Mouse (Mus musculus): Measurements from ENCODE around the gene Serpinb9b. TPM values are rescaled to one million over a fixed set of nuclear protein-coding genes. Genes with fewer than 3 reads are reported as not detected.

Gene Serpinb9b
- total RNA-seq, 2 experiments from 2014 or later, result 0.10 to 0.43 TPM

DNA sequence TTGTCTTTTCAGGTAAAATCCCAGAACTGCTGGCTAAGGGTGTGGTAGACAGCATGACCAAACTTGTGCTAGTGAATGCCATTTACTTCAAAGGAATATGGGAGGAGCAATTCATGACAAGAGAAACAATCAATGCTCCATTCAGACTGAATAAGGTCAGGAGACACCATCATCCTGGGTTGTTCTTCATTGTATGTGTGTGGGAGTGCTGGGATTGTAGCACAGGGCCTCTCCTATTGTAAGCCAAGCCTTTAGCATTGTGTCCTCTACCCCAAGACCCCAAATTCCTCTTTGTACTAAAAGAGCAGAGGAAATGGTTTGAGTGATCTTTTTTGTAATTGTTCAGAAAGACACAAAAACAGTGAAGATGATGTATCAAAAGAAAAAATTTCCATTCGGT is 64.1 kb downstream of the Serpinb9b start:
- no peak for DNase-seq

More for the DNA sequence above, 64.1 kb downstream of the Serpinb9b start:
- intact Hi-C loops (cut with DNase I), result no loop called here

Other genes with a start within 250 kb of the Serpinb9b start
- 100 to 1,000 TPM; 109 to 127 TPM for gene Mylk4, start 243.5 kb upstream of the Serpinb9b start, total RNA-seq (2021)
- 10 to 100 TPM; 27.4 to 28.8 TPM for gene Wrnip1, start 225.4 kb upstream of the Serpinb9b start, total RNA-seq (2021)
- under 1 TPM; 0.81 to 0.82 TPM for gene D930007J09Rik, start 224.6 kb upstream of the Serpinb9b start, total RNA-seq (2021)
- 10 to 100 TPM in 1 of 2 experiments, 1 to 10 TPM in 1; 9.2 to 13.1 TPM for gene Serpinb1a, start 176.2 kb upstream of the Serpinb9b start, total RNA-seq (2021)
- 1 to 10 TPM in 1 of 2 experiments, under 1 TPM in 1; 0.74 to 1.5 TPM for gene Serpinb1c, start 129.2 kb upstream of the Serpinb9b start, total RNA-seq (2021)
- gene Serpinb6b, start 62.2 kb upstream of the Serpinb9b start, total RNA-seq (2021), result 10 to 100 TPM; 23.9 to 33.8 TPM
- 10 to 100 TPM in 1 of 2 experiments, 1 to 10 TPM in 1; 6.9 to 10.1 TPM for gene Serpinb9, start 24.2 kb upstream of the Serpinb9b start, total RNA-seq (2021)
- gene Serpinb1b, start 51.2 kb downstream of the Serpinb9b start, total RNA-seq (2021), result not detected
- not detected for gene Serpinb9c, start 132.3 kb downstream of the Serpinb9b start, total RNA-seq (2021)
- gene Serpinb9d, start 165.5 kb downstream of the Serpinb9b start, total RNA-seq (2021), result not detected
- gene Serpinb9e, start 222.2 kb downstream of the Serpinb9b start, total RNA-seq (2021), result not detected